29 mouse cellular contexts compared by ENCODE assay signal in genomic region chr8:120390598-120390997, GRCm38 (mm10).
"Had no signal": no experiment of that assay in that cellular context is flagged by ENCODE, and none has a peak within 500 bp of the region (broad histone marks: within the 10 kb centered on the region; RNA-seq: fewer than 3 reads in every experiment).

No protein-coding gene starts in this region.

- ATAC-seq: hindbrain, postnatal 0 days; intestine, embryonic 16.5 days; liver, embryonic 12.5 days had no signal

- H3K27ac ChIP-seq: gastrocnemius, adult 2 months; heart, embryonic 13.5 days; heart, embryonic 15.5 days; hindbrain, embryonic 10.5 days; hindbrain, embryonic 15.5 days; hindbrain, postnatal 0 days; kidney, embryonic 15.5 days; kidney, postnatal 0 days; left cerebral cortex, adult 2 months; limb, embryonic 10.5 days; limb, embryonic 12.5 days; liver, embryonic 12.5 days; liver, embryonic 15.5 days had no signal

- H3K27me3 ChIP-seq: heart, embryonic 13.5 days; heart, embryonic 15.5 days; hindbrain, embryonic 12.5 days; hindbrain, embryonic 15.5 days had no signal

- H3K36me3 ChIP-seq: heart, embryonic 13.5 days; heart, embryonic 15.5 days; hindbrain, embryonic 10.5 days; hindbrain, embryonic 12.5 days; hindbrain, embryonic 15.5 days; kidney, embryonic 15.5 days; limb, embryonic 10.5 days; limb, embryonic 12.5 days; liver, embryonic 12.5 days; liver, embryonic 15.5 days had no signal

- H3K9ac ChIP-seq: heart, embryonic 13.5 days; heart, embryonic 15.5 days; hindbrain, embryonic 12.5 days; hindbrain, embryonic 15.5 days; kidney, embryonic 15.5 days; limb, embryonic 12.5 days; liver, embryonic 12.5 days; liver, embryonic 15.5 days had no signal

- H3K9me3 ChIP-seq: heart, embryonic 13.5 days; heart, embryonic 15.5 days; hindbrain, embryonic 10.5 days; hindbrain, embryonic 12.5 days; hindbrain, embryonic 15.5 days; kidney, embryonic 15.5 days; limb, embryonic 10.5 days; limb, embryonic 12.5 days; liver, embryonic 12.5 days; liver, embryonic 15.5 days had no signal

- H3K4me3 ChIP-seq: gastrocnemius, adult 2 months; heart, embryonic 13.5 days; heart, embryonic 15.5 days; hindbrain, embryonic 10.5 days; hindbrain, embryonic 12.5 days; hindbrain, embryonic 15.5 days; kidney, embryonic 15.5 days; left cerebral cortex, adult 2 months; limb, embryonic 10.5 days; limb, embryonic 12.5 days; liver, embryonic 12.5 days; liver, embryonic 15.5 days had no signal

- DNase-seq: gastrocnemius, adult 2 months; gastrocnemius, postnatal 10 days; gastrocnemius, postnatal 25 days; heart, adult 18-20 months; heart, postnatal 14 days; heart, postnatal 4 days; kidney, adult 11 months; kidney, adult 2 months; kidney, adult 9 months; kidney, postnatal 14 days; kidney, postnatal 36 days; layer of hippocampus, adult 9-11 months; layer of hippocampus, postnatal 36 days; liver had no signal

- H3K4me2 ChIP-seq: heart, embryonic 11.5 days; heart, embryonic 13.5 days; heart, embryonic 15.5 days; hindbrain, embryonic 12.5 days; hindbrain, embryonic 15.5 days; kidney, embryonic 15.5 days; limb, embryonic 12.5 days; liver, embryonic 12.5 days; liver, embryonic 15.5 days had no signal
